Mouse (Mus musculus) intestine, embryonic 16.5 days (tissue): ENCODE measurements around the gene Dnajb1. TPM values are rescaled to one million over a fixed set of nuclear protein-coding genes. Genes with fewer than 3 reads are reported as not detected.

Experiments used
- ATAC-seq: fragments of 200-750 bp; cut with Nextera tagmentation; 2 replicates; pipeline ENCODE4 v1.8.0; 2017; ENCODE audit warnings: moderate TSS enrichment, moderate library complexity
- H3K27ac ChIP-seq: fragments of 300-500 bp; sonication (generic); 2 replicates; pipeline ENCODE4 v1.5.1; 2014; ENCODE audit warnings: mild to moderate bottlenecking, low read length
- H3K27me3 ChIP-seq: fragments of 300-500 bp; sonication (generic); replicated peaks from 2 replicates; pipeline ENCODE4 v1.6.1; 2014; ENCODE audit warnings: low read length, control low read depth, mixed read lengths; ENCODE audit not compliant: control insufficient read depth, insufficient read depth
- H3K36me3 ChIP-seq: fragments of 300-500 bp; sonication (generic); 2 replicates; pipeline ENCODE4 v1.6.1; 2014; ENCODE audit warnings: low read length, control low read depth; ENCODE audit not compliant: control insufficient read depth, insufficient read depth
- H3K4me1 ChIP-seq: fragments of 300-500 bp; sonication (generic); 2 replicates; pipeline ENCODE4 v1.6.1; 2014; ENCODE audit warnings: low read length, control low read depth, mixed read lengths; ENCODE audit not compliant: control insufficient read depth, insufficient read depth
- H3K4me2 ChIP-seq: fragments of 300-500 bp; sonication (generic); 2 replicates; pipeline ENCODE4 v1.6.1; 2014; ENCODE audit warnings: low read depth, low read length, control low read depth
- H3K4me3 ChIP-seq: fragments of 300-500 bp; sonication (generic); 2 replicates; pipeline ENCODE4 v1.5.1; 2014; ENCODE audit warnings: mild to moderate bottlenecking, low read length
- H3K9ac ChIP-seq: fragments of 300-500 bp; sonication (generic); 2 replicates; pipeline ENCODE4 v1.6.1; 2014; ENCODE audit warnings: low read depth, low read length
- H3K9me3 ChIP-seq: fragments of 300-500 bp; sonication (generic); 2 replicates; pipeline ENCODE4 v1.6.1; 2016; ENCODE audit warnings: low read length, control low read depth; ENCODE audit not compliant: control insufficient read depth
- WGBS: fragments of 180-500 bp; shearing (Covaris S2); extraction: QIAGEN DNeasy Blood & Tissue Kit; methylation state at CpG from one replicate; pipeline ENCODE4 v1.1.7; 2014; 5-methylcytosine and 5-hydroxymethylcytosine counted together
- polyA plus RNA-seq: library from polyadenylated mRNA; unstranded; fragments of >200 nt; fragmentation: Nextera tagmentation; extraction: Ambion mirVana; gene quantifications from 2 replicates; pipeline ENCODE4 v1.2.1, GENCODE M21; 2015

Gene Dnajb1
- polyA plus RNA-seq, 1 experiment from 2014 or later: 52.0 TPM

DNA sequence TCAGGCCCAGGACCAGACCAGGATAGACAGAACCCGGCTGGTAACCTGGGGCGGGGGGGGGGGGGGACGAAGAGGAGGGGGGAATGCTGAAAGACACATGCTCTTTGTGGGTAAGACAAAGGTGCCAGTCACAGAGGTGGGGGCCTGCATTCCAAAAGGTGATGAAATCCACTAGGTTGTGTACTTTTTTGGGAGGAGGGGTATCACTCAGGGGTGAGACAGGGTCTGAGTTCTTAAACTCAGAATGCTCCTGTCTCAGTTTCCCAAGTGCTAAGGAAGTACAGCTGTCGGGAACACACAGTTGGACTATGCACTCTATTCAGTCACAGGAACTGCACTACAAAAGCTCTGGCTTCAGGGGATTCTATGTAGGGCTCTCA, 31.5 kb upstream of the Dnajb1 start:
- Histone ChIP-seq H3K9me3 (no peaks in the 10 kb centered on the region), H3K9ac (no peak overlapping the region), H3K27me3 (no peaks in the 10 kb centered on the region), H3K4me2 (no peak overlapping the region), H3K27ac (no peak overlapping the region; the same call in 1 of the 2 replicates), H3K36me3 (peaks cover 14% of the 10 kb centered on the region), H3K4me1 (peaks cover 45% of the 10 kb centered on the region), H3K4me3 (no peak overlapping the region)
- 37% methylated on average over 3 of the region's 4 CpGs for WGBS
- 0 out of 2 replicates have a peak, but pooled peaks have one; percentile 27 for ATAC-seq

DNA sequence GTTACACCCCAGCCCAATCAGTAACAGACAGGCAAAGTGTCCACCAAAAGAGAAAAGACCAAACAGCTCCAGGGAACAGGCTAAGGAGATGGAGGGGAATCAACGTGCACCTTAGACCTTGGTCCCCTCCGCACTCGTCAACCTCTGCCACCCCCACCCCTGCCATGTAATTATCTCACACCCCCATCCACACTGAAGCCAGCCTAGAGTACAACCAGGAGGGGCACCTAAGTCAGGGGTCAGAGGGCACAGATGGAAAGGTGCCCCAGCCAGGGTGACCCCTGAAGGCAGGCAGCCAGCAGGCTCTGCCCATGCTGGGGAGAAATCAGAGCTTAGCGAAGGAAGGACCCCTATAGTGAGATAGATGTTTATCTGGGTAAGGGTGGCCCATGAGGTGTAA, 31.1 kb upstream of the Dnajb1 start:
- no peak for ATAC-seq
- H3K9ac ChIP-seq: no peak overlapping the region
- H3K27ac ChIP-seq: peak overlapping the region; percentile 41; the same call in 1 of the 2 replicates
- WGBS: 58% methylated on average over 4 of the region's 4 CpGs
- peaks cover 10% of the 10 kb centered on the region for H3K36me3 ChIP-seq
- H3K4me3 ChIP-seq: no peak overlapping the region
- peaks cover 45% of the 10 kb centered on the region for H3K4me1 ChIP-seq
- H3K4me2 ChIP-seq: no peak overlapping the region
- no peaks in the 10 kb centered on the region for H3K27me3 ChIP-seq
- H3K9me3 ChIP-seq: no peaks in the 10 kb centered on the region

DNA sequence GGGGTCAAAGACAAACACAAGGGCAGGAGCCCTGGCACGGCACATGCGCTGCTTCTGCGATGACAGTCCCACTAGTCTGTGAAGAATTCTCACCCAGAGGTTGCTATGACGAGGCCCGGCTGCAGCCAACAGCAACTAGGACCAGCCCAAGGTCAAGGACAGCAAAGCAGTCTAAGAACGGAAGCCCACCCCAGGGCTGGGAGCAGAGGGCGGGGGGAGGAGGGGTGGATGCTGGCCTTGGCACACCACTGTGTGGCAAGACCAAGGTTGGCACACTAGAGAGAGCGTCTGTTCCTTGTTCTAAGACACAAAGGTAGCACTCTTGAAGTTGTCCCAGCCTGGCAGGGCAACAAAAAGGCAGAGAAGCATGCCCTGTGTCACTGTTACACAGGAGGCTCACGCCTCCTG, 30.6 kb upstream of the Dnajb1 start:
- 0 out of 2 replicates have a peak overlapping the region, but pooled peaks have one; percentile 33 for H3K9ac ChIP-seq
- WGBS: 48% methylated on average over 9 of the region's 9 CpGs
- peaks cover 8% of the 10 kb centered on the region for H3K36me3 ChIP-seq
- no peak for ATAC-seq
- no peak overlapping the region for H3K4me2 ChIP-seq
- no peak overlapping the region for H3K4me3 ChIP-seq
- H3K27ac ChIP-seq: peak overlapping the region; percentile 48
- no peaks in the 10 kb centered on the region for H3K27me3 ChIP-seq
- no peaks in the 10 kb centered on the region for H3K9me3 ChIP-seq
- peaks cover 47% of the 10 kb centered on the region for H3K4me1 ChIP-seq

DNA sequence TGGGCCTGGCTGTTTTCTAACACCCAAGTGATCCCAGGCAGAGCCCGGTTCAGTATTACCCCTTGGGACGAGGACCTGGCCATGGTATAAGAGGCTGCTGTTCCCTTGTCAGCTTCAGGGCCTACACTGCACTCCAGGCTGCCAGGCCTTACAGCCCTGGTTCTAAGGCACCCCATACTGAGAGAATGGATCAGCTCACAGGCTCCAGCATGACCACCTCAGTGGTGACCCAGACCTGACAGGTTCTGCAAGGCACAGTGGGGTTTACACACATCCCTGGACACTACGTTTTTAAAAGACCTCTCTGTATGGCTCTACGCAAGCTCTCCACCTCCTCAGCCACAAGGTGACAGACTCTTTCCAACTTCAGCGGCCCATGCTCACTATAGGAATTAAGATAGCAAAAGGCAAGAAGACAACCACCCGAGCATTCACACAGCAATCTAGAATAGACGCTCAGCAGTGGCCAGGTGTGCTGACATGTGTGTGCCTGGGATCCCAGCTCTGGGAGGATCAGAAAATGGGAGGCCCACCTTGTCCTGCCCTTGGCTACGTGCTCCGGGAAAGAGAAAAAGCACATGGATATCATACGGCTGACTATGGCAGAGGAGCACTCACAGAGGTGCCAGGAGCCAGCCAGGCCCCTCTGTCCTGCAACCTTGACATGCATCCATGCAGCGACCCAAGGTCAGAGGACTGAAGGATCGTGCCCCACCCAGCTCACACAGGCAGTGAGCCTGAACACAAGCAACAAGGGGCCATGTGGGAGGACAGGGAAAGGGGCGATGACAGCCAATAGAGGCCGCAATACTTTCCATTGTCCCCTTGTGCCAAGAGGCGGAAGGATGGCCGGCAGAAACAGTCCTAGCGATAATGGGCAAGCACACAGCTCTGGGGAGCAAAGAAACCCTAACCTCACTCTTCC, 29.6 kb upstream of the Dnajb1 start:
- Histone ChIP-seq H3K9me3 (no peaks in the 10 kb centered on the region), H3K36me3 (peaks cover 7% of the 10 kb centered on the region), H3K4me3 (no peak overlapping the region), H3K4me1 (peaks cover 47% of the 10 kb centered on the region), H3K27ac (no peak overlapping the region), H3K4me2 (no peak overlapping the region), H3K9ac (peak overlapping the region; percentile 40; the same call in 1 of the 2 replicates), H3K27me3 (no peaks in the 10 kb centered on the region)
- 68% methylated on average over 17 of the region's 17 CpGs for WGBS
- no peak for ATAC-seq

- Histone ChIP-seq H3K27me3 (no peaks in the 10 kb centered on the region), H3K9me3 (no peaks in the 10 kb centered on the region), H3K4me2 (no peak overlapping the region), H3K27ac (no peak overlapping the region), H3K4me1 (peaks cover 46% of the 10 kb centered on the region), H3K4me3 (no peak overlapping the region), H3K36me3 (no peaks in the 10 kb centered on the region), H3K9ac (no peak overlapping the region)
- 87% methylated on average over 8 of the region's 8 CpGs for WGBS
- ATAC-seq: no peak
Measured at GRCm38 (mm10) chr8:83579676-83580075, 28.3 kb upstream of the Dnajb1 start.

- Histone ChIP-seq H3K4me2 (no peak overlapping the region), H3K4me3 (no peak overlapping the region), H3K27me3 (no peaks in the 10 kb centered on the region), H3K4me1 (peaks cover 49% of the 10 kb centered on the region), H3K9me3 (no peaks in the 10 kb centered on the region), H3K27ac (no peak overlapping the region), H3K9ac (no peak overlapping the region), H3K36me3 (no peaks in the 10 kb centered on the region)
- WGBS: 88% methylated on average over 8 of the region's 8 CpGs
- no peak for ATAC-seq
Measured at GRCm38 (mm10) chr8:83580826-83581225, 27.2 kb upstream of the Dnajb1 start.

DNA sequence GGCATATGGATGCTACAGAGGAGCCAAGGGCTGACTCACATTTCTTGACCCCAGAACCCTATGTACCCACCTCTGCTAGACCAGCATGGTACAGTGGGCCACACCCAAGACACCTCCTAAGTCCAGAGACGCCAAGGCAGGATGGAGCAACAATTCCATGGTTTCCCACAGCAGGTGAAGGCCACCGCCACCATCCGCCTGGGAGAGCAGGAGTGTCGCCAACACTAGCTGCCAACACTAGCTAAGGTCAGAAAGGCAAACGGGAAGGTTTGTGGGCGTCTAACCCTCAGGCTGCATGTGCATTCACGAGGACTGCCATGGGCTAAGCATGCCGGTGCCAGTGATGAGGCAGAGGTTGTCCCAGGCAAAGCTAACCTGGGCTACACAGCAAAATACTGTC, 25.8 kb upstream of the Dnajb1 start:
- ATAC-seq: no peak
- no peak overlapping the region for H3K27ac ChIP-seq
- no peak overlapping the region for H3K4me3 ChIP-seq
- WGBS: 85% methylated on average over 8 of the region's 8 CpGs
- H3K9me3 ChIP-seq: no peaks in the 10 kb centered on the region
- no peak overlapping the region for H3K9ac ChIP-seq
- no peaks in the 10 kb centered on the region for H3K27me3 ChIP-seq
- no peaks in the 10 kb centered on the region for H3K36me3 ChIP-seq
- no peak overlapping the region for H3K4me2 ChIP-seq
- H3K4me1 ChIP-seq: peaks cover 40% of the 10 kb centered on the region

DNA sequence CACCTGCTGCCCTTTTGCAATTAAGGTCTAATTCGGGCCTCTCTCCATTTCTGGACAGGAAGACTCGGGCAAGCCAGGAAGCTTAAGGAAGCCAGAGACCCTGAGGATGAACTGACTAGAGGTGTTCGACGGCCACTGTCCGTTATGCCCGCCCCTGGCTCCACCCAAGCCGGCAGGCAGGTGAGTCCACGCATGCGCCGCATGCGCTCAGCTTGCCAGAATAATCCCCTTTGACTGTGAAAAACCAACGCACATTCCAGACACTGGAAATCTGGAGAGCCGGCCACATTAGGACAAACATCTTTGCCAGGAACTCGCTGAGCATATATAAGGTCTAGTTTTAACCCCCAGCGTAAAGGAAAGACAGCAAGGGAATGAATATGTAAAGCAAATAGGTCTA, 24.8 kb upstream of the Dnajb1 start:
- H3K27ac ChIP-seq: no peak overlapping the region
- no peaks in the 10 kb centered on the region for H3K9me3 ChIP-seq
- no peak overlapping the region for H3K4me2 ChIP-seq
- ATAC-seq: no peak
- H3K36me3 ChIP-seq: no peaks in the 10 kb centered on the region
- WGBS: 78% methylated on average over 15 of the region's 15 CpGs
- H3K4me1 ChIP-seq: peaks cover 33% of the 10 kb centered on the region
- H3K27me3 ChIP-seq: no peaks in the 10 kb centered on the region
- H3K9ac ChIP-seq: no peak overlapping the region
- H3K4me3 ChIP-seq: no peak overlapping the region

DNA sequence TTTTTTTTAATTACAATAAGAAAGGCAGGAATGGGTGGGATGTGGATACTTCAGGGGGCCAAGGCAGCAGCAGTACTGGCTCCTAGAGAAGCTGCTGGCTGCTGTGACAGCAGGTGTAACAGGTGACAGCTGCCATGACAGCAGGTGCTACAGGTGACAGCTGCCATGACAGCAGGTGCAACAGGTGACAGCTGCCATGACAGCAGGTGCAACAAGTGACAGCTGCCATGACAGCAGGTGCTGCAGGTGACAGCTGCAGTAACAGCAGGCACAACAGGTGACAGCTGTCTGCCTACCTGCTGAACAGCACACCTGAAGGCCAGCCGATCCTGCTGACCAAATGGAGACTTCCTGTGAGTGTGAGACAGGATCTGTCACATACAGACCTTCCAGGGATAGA, 23.2 kb upstream of the Dnajb1 start:
- H3K36me3 ChIP-seq: no peaks in the 10 kb centered on the region
- WGBS: 80% methylated on average over 1 of the region's 1 CpGs
- H3K9me3 ChIP-seq: no peaks in the 10 kb centered on the region
- H3K27me3 ChIP-seq: no peaks in the 10 kb centered on the region
- no peak overlapping the region for H3K9ac ChIP-seq
- no peak overlapping the region for H3K4me3 ChIP-seq
- peak overlapping the region; percentile 64 for H3K27ac ChIP-seq
- H3K4me2 ChIP-seq: no peak overlapping the region
- 0 out of 2 replicates have a peak, but pooled peaks have one; percentile 11 for ATAC-seq
- H3K4me1 ChIP-seq: peaks cover 25% of the 10 kb centered on the region
